Mouse (Mus musculus) CD8-positive naive resting alpha-beta T cell, adult 2 months (primary cell): ENCODE data around the gene Gm21812.
"Not testable (repeated sequence)": the region's sequence is repeated elsewhere in the genome, so short reads cannot be mapped to it uniquely, and the experiment has no call there.

Source experiments
- DNase-seq, 2 experiments: peaks; one replicate each; pipeline ENCODE4 v3.0.0; 2022; ENCODE audit warnings: low read depth in 2 of 2, low spot score in 2 of 2

Gene Gm21812

DNA sequence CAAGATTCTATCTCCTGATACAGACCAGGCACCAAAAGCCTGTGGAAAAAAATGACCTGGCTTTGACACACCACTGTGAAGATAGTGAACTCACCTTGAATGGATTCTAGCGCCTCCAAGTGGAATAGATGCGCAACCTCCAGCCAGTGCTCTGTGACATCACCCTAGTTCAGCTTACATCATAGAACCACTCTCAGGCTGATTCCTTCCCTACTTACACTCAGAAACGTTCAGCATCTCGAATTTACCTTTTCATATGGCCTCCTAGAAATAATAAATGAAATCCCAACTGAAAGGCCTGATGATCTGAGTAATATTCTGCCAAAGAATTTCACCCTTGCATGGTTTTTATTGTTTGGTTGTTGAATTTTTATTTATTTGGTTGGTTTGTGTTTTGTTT, at the start of gene Gm21812:
Gene Gm21812, minus strand, starts transcription at position 101 of the 400 bp plus-strand sequence.
- not testable (repeated sequence) for DNase-seq
